Mouse (Mus musculus): ENCODE results near the gene Antxr1. TPM values are rescaled to one million over a fixed set of nuclear protein-coding genes. Genes with fewer than 3 reads are reported as not detected.

Gene Antxr1
- polyA plus RNA-seq, 1 experiment from 2014 or later: 2.8 TPM

DNA sequence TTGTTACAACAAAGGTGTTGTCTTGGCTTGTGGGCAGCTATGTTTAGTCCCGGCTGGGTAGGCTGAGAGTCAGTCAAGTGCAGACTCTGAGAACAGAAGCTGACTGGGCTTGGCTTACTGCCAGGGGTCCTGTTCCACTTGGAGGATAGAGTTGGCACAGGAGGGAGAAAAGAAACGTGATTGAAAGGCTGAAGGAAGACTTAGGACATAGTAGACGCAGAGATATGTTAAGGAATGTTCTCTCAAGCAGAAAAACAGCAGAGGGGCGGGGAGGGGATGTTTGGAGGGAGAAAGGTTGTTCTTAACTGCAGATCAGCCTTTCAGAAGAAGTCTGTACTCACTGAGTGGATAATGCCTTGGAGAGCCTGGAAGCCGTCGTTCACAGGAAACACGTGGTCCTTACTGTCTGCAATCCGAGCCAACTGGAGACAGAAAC is 53.3 kb downstream of the Antxr1 start:
- no peak overlapping the region for H3K4me3 ChIP-seq
- 78% methylated on average over 8 of the region's 8 CpGs for WGBS
- H3K27me3 ChIP-seq (ENCODE audit: insufficient read depth, poor library complexity, severe bottlenecking): no peaks in the 10 kb centered on the region
- no peak overlapping the region for H3K27ac ChIP-seq
- no peaks in the 10 kb centered on the region for H3K9me3 ChIP-seq
- peaks cover 32% of the 10 kb centered on the region for H3K36me3 ChIP-seq
- peaks cover 13% of the 10 kb centered on the region for H3K4me1 ChIP-seq (replicated peaks)
- DNase-seq (ENCODE audit: low spot score): no peak

DNA sequence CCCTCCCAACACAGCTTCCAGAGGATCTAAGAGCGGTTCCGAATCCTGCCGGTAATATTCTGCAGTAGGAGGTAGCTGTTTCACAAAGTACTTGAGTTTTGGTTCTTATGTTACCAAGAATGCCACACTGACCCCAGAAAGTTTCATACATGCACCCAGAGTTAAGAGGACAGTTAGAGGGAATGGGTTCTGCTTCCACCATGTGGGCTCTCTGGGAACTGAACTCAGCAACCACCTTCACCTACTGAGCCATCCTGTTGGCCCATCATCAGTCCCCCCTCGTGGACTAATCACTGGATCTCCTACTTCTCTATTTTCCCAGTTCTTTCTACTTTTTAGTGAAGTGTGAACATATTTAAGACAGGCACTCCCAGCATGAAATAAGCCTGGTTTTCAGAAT is 53.9 kb downstream of the Antxr1 start:
- Histone ChIP-seq H3K27ac (no peak overlapping the region), H3K4me3 (no peak overlapping the region), H3K27me3 (ENCODE audit: insufficient read depth, poor library complexity, severe bottlenecking) (no peaks in the 10 kb centered on the region), H3K36me3 (peaks cover 28% of the 10 kb centered on the region), H3K4me1 (replicated peaks) (peaks cover 19% of the 10 kb centered on the region), H3K9me3 (no peaks in the 10 kb centered on the region)
- 87% methylated on average over 4 of the region's 4 CpGs for WGBS
- DNase-seq (ENCODE audit: low spot score): no peak

DNA sequence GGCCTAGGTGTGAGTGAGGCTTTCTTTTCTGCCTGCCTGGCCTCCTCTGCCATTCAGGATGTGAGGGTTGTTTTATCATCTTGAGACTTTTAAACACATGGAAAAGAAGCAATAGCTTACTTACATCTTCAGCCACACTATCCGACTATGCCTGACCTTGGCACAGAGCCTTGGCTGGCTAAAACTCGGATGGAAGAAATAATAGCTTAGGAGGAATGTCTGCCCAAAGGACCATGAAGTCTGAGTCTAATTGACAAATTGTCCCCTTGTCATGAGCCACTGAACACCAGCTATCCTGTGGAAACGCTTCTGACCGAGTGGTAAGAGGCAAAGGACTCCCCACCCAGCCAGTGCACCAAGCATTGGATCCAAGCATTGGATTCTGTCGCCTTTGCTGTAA is 57.5 kb downstream of the Antxr1 start:
- Histone ChIP-seq H3K36me3 (peaks cover 22% of the 10 kb centered on the region), H3K27me3 (ENCODE audit: insufficient read depth, poor library complexity, severe bottlenecking) (no peaks in the 10 kb centered on the region), H3K27ac (no peak overlapping the region), H3K9me3 (peaks cover 7% of the 10 kb centered on the region; the same call in 1 of the 2 replicates), H3K4me1 (replicated peaks) (peaks cover 25% of the 10 kb centered on the region), H3K4me3 (no peak overlapping the region)
- 65% methylated on average over 5 of the region's 5 CpGs for WGBS
- DNase-seq (ENCODE audit: low spot score): no peak

DNA sequence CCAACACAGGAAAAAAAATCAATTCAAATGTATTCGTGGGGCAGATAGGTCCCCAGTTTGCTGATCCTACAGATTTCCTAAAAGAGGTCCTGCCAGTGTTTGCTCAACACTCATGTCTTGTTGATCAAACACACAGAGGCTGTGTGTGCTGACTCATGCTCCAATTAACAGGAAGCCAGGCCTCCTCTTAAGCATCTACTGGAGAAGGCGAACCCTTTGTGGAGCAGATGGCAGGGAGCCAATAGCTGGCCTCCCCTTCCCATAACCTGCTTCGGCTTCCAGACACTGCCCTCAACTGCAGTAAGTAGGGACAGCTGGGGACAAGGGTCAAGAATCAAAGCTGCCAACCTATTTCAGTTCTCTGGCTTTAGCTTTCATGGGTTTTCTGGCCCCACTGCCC is 58.1 kb downstream of the Antxr1 start:
- Histone ChIP-seq H3K4me3 (no peak overlapping the region), H3K27me3 (ENCODE audit: insufficient read depth, poor library complexity, severe bottlenecking) (no peaks in the 10 kb centered on the region), H3K36me3 (peaks cover 16% of the 10 kb centered on the region), H3K9me3 (peaks cover 7% of the 10 kb centered on the region; the same call in 1 of the 2 replicates), H3K27ac (peak overlapping the region; percentile 72; the same call in 1 of the 2 replicates), H3K4me1 (replicated peaks) (peaks cover 29% of the 10 kb centered on the region)
- WGBS: 61% methylated on average over 3 of the region's 3 CpGs
- peak; percentile 20 for DNase-seq (ENCODE audit: low spot score)

DNA sequence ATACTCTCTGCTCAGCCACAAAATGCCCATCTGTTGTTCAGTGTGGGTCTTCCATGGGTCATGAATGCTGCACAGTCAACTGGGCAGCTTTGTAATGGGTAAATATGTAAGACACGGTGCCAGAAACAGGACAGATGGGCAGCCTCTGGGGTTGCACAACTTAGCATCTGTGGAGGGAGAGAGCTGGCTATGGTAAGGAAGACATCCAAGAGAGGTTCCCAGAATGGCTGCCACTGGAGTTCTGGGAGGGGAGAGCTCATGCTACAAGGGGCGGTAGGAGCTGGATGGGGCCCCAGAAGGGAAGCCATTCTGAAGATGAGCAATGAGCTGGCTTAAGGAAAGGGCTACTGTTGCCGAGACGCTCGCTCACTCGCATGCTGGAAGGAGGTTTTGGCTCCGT is 58.7 kb downstream of the Antxr1 start:
- H3K4me3 ChIP-seq: no peak overlapping the region
- peaks cover 7% of the 10 kb centered on the region; the same call in 1 of the 2 replicates for H3K9me3 ChIP-seq
- no peaks in the 10 kb centered on the region for H3K27me3 ChIP-seq (ENCODE audit: insufficient read depth, poor library complexity, severe bottlenecking)
- 87% methylated on average over 7 of the region's 7 CpGs for WGBS
- peaks cover 32% of the 10 kb centered on the region for H3K4me1 ChIP-seq (replicated peaks)
- peaks cover 15% of the 10 kb centered on the region for H3K36me3 ChIP-seq
- peak overlapping the region; percentile 72 for H3K27ac ChIP-seq
- no peak for DNase-seq (ENCODE audit: low spot score)

DNA sequence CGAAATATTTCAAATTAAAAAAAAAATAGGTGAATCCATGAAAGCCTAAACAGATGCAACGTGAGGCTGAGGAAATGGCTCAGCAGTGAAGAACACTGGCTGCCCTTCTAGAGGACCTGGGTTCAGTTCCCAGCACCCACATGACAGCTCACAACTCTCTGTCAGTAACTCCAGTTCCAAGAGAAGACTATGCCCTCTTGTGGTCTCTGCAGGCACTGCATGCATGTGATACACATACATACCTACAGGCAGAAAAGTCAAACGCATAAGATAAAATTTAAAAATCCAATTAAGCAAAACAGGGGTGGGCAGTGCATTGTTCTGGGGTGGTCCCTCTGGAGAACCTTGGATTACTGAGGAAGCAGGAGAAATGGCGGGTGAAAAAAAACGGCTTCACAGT is 60.8 kb downstream of the Antxr1 start:
- WGBS: 94% methylated on average over 5 of the region's 5 CpGs
- Histone ChIP-seq H3K36me3 (peaks cover 15% of the 10 kb centered on the region), H3K4me3 (no peak overlapping the region), H3K9me3 (peaks cover 7% of the 10 kb centered on the region; the same call in 1 of the 2 replicates), H3K27ac (no peak overlapping the region), H3K27me3 (ENCODE audit: insufficient read depth, poor library complexity, severe bottlenecking) (no peaks in the 10 kb centered on the region), H3K4me1 (replicated peaks) (peaks cover 40% of the 10 kb centered on the region)
- DNase-seq (ENCODE audit: low spot score): no peak

DNA sequence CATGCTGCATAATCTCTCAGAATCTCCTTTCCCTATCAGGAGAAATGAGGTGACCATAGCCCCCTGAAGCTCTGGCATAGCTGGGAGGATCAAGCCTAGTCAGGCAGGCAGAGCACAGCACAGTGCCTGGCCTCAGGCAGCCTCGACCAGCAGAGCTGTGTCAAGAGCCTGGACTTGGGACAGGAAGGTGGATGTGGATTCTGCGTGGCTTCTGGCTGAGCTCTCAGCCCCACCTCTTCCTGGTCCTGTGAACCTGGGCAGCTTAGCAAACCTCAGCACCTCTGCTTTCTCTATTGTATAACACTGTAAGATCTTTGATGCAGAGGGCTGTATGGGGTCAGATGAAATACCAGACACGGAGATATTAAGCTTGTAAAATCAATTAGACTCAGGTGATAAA is 61.8 kb downstream of the Antxr1 start:
- Histone ChIP-seq H3K27ac (no peak overlapping the region), H3K4me3 (no peak overlapping the region), H3K9me3 (peaks cover 7% of the 10 kb centered on the region; the same call in 1 of the 2 replicates), H3K4me1 (replicated peaks) (peaks cover 40% of the 10 kb centered on the region), H3K27me3 (ENCODE audit: insufficient read depth, poor library complexity, severe bottlenecking) (no peaks in the 10 kb centered on the region), H3K36me3 (peaks cover 17% of the 10 kb centered on the region)
- WGBS: 79% methylated on average over 3 of the region's 3 CpGs
- DNase-seq (ENCODE audit: low spot score): no peak

DNA sequence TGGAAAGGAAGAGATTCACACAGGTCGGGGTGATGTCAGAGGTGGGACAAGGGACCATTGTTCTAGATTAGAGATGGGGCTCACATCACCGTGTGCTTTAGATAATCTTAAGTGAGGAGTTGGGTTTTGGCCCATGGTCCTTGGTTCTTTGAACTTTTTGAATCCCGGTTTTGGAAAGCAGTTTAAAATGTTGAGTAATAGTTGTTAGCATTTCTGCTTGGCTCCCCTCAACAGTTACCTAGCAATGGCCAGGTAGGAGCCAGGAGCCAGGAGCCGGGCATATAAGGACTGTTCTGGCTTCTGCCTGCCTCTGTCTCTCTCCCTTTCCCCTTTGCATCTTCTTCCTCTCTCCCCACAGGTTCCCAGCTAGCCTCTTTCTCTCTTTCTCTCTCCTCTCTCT is 62.5 kb downstream of the Antxr1 start:
- Histone ChIP-seq H3K36me3 (peaks cover 24% of the 10 kb centered on the region), H3K9me3 (peaks cover 7% of the 10 kb centered on the region; the same call in 1 of the 2 replicates), H3K27me3 (ENCODE audit: insufficient read depth, poor library complexity, severe bottlenecking) (no peaks in the 10 kb centered on the region), H3K4me3 (no peak overlapping the region), H3K27ac (no peak overlapping the region), H3K4me1 (replicated peaks) (peaks cover 34% of the 10 kb centered on the region)
- WGBS: 81% methylated on average over 4 of the region's 4 CpGs
- no peak for DNase-seq (ENCODE audit: low spot score)

DNA sequence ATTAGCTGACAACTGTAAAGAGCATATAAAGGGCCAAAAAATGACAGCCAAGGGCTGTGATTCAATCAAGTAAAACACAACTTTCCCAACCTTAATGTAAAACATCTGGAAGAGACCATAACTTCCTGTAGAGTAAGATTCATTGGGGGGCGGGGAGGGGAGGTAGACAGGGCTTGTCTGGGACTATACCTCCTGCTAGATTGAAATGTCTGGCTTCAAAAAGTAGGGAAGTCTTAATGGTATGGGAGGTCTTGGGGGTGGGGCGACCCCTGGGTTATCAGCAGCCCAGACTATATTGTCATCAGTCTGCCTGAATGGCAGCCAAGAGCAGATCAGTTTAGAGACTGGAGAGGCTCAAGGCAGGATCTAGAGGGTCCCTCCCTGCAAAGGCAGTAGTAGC is 63.4 kb downstream of the Antxr1 start:
- H3K9me3 ChIP-seq: peaks cover 7% of the 10 kb centered on the region; the same call in 1 of the 2 replicates
- DNase-seq (ENCODE audit: low spot score): no peak
- H3K4me1 ChIP-seq (replicated peaks): peaks cover 25% of the 10 kb centered on the region
- H3K27ac ChIP-seq: no peak overlapping the region
- peaks cover 26% of the 10 kb centered on the region for H3K36me3 ChIP-seq
- no peak overlapping the region for H3K4me3 ChIP-seq
- no peaks in the 10 kb centered on the region for H3K27me3 ChIP-seq (ENCODE audit: insufficient read depth, poor library complexity, severe bottlenecking)
- WGBS: 68% methylated on average over 2 of the region's 2 CpGs

DNA sequence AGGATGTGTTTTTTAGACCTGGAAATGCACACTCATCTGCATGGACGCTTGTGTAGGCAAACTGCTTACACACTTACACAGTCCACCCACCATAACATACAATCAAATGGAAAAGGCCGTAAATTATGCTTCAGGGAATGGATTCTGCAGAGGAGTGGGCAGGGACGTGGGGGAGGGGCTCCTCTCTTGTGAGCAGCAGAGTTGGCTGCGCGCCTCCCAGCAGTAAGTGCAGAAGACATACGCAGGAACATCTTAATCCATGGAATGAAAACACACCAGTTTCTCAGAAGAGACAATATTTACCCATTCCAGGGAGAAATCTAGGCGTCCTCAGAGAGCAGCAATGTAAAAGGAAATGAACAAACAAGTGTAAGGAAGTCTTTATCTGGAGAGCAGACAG is 65.2 kb downstream of the Antxr1 start:
- no peak overlapping the region for H3K4me3 ChIP-seq
- no peak for DNase-seq (ENCODE audit: low spot score)
- H3K27ac ChIP-seq: 0 out of 2 replicates have a peak overlapping the region, but pooled peaks have one; percentile 5
- peaks cover 7% of the 10 kb centered on the region; the same call in 1 of the 2 replicates for H3K9me3 ChIP-seq
- H3K4me1 ChIP-seq (replicated peaks): peaks cover 15% of the 10 kb centered on the region
- peaks cover 26% of the 10 kb centered on the region for H3K36me3 ChIP-seq
- 47% methylated on average over 7 of the region's 7 CpGs for whole genome bisulfite sequencing
- H3K27me3 ChIP-seq (ENCODE audit: insufficient read depth, poor library complexity, severe bottlenecking): no peaks in the 10 kb centered on the region

DNA sequence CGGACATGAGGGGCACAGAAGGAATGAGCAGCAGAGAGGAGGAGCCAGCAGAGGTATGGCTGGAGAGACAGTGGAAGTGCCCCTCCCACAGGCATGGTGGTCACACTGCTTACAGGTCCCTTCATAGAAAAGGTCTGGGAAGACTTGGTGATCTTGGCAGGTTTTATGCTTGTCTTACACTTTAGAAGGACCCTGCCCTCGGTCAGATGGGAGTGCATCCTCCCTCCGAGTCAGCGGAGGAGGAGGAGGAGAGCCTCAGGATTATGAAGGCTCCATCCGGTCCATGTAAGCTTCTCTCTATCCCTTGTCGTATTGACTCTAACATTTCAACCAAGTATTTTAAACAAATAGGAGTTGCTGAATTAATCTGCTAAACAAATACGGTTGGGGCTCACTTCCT is 65.7 kb downstream of the Antxr1 start:
- H3K36me3 ChIP-seq: peaks cover 21% of the 10 kb centered on the region
- H3K4me1 ChIP-seq (replicated peaks): peaks cover 15% of the 10 kb centered on the region
- DNase-seq (ENCODE audit: low spot score): no peak
- no peak overlapping the region for H3K27ac ChIP-seq
- H3K4me3 ChIP-seq: no peak overlapping the region
- no peaks in the 10 kb centered on the region for H3K27me3 ChIP-seq (ENCODE audit: insufficient read depth, poor library complexity, severe bottlenecking)
- H3K9me3 ChIP-seq: peaks cover 6% of the 10 kb centered on the region; the same call in 1 of the 2 replicates
- 79% methylated on average over 7 of the region's 7 CpGs for WGBS

DNA sequence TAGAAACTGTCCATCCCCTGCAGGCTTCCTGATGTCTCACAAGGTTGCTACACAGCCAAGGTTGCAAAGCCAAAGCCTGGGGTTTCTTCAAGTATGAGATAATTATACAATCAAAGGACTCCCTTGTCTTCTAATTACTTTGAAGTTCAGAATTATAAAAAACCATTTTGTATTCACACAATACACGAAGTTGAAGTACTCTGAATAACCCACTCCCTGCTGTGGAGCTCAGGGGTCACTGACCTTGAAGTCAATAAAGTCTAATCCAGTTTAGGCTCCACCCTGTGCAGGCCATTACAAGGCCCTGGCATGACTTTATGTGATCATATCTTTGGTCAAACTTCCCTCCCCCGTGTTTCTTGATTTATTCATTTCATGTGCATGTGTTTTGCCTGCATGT is 73.0 kb downstream of the Antxr1 start:
- DNase-seq (ENCODE audit: low spot score): no peak
- H3K27ac ChIP-seq: no peak overlapping the region
- H3K4me1 ChIP-seq (replicated peaks): peaks cover 6% of the 10 kb centered on the region; the same call in 1 of the 2 replicates
- H3K4me3 ChIP-seq: no peak overlapping the region
- 44% methylated on average over 2 of the region's 2 CpGs for WGBS
- H3K36me3 ChIP-seq: no peaks in the 10 kb centered on the region
- H3K27me3 ChIP-seq (ENCODE audit: insufficient read depth, poor library complexity, severe bottlenecking): no peaks in the 10 kb centered on the region
- no peaks in the 10 kb centered on the region for H3K9me3 ChIP-seq

DNA sequence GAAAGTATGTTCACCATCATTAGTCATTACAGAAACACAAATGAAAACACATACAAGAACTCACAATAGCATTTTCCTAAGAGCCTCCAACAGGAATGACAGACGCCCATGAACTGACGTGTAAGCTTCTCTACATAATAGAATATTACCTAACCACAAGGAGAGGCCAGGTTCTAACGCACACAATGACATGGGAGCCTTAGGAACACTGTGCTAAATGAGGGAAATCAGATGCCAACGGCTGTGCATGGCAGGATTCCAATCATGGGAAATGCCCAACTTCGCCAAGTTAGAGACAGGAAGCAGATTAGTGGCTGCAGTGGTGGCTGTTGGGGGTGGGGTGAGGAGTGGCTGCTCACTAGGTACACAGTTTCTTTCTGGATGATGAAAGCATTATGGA is 76.6 kb downstream of the Antxr1 start:
- no peak for DNase-seq (ENCODE audit: low spot score)
- Histone ChIP-seq H3K36me3 (no peaks in the 10 kb centered on the region), H3K27me3 (ENCODE audit: insufficient read depth, poor library complexity, severe bottlenecking) (no peaks in the 10 kb centered on the region), H3K9me3 (no peaks in the 10 kb centered on the region), H3K4me1 (replicated peaks) (peaks cover 21% of the 10 kb centered on the region), H3K4me3 (no peak overlapping the region), H3K27ac (no peak overlapping the region)
- WGBS: 85% methylated on average over 5 of the region's 5 CpGs

Measured in hindbrain, embryonic 10.5 days (tissue).